Comparison of ENCODE assay signal across 24 mouse cellular contexts in the genomic region with DNA sequence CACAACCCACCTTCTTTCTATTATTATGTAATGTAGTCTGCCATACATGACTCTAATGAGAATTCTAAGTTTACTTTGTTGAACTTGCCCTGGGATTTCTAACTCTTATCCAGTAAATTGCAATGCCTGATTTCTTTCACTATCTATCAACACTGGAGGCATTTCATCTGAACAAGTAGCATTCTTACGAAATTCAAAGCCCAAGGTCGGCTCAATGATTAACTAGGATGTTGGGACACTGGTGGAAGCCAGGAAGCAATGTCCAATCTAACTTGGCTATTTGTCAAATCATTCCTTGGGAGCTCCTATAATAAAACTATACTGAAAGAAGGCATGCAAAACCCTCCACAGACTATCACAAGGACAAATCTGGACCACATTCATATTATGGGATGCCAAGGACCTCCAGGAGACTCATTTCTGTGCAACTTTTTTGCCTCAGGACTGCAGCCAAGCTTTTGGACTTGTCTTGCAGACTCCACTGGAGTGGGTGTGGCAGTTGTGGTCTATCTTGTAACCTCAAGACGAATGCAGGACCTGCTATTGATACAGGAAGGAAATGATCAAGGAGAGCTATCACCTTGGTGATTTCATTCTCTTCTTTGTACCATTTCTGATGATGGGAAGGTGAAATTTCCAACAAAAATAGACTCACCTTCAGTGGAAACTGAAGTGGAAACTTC. TPM values are rescaled to one million over a fixed set of nuclear protein-coding genes. Genes with fewer than 3 reads are reported as not detected.
A peak's percentile ranks its signal among the peaks of the same experiment; 100 is the strongest.
DNase-seq lines count a peak whose midpoint lies in the region; ATAC-seq and TF ChIP-seq lines count a peak whose summit lies in the region.
"Had no signal": no experiment of that assay in that cellular context is flagged by ENCODE, and none has a peak within 500 bp of the region (broad histone marks: within the 10 kb centered on the region; RNA-seq: fewer than 3 reads in every experiment).

No protein-coding gene starts in this region.

- no peak overlapping the region for H3K4me2 ChIP-seq in intestine, postnatal 0 days (replicated peaks; ENCODE audit: low read depth)
- H3K4me2 ChIP-seq in liver, embryonic 14.5 days (ENCODE audit: low read depth): no peak overlapping the region
- H3K4me2 ChIP-seq: midbrain, embryonic 15.5 days; stomach, embryonic 15.5 days had no signal

- H3K9me3 ChIP-seq in intestine, postnatal 0 days (ENCODE audit: control insufficient read depth): no peaks in the 10 kb centered on the region
- H3K9me3 ChIP-seq in liver, embryonic 14.5 days (ENCODE audit: control insufficient read depth, low read length): no peaks in the 10 kb centered on the region
- H3K9me3 ChIP-seq: G1E; midbrain, embryonic 15.5 days; stomach, embryonic 15.5 days had no signal

- no peaks in the 10 kb centered on the region for H3K36me3 ChIP-seq in intestine, postnatal 0 days (ENCODE audit: control insufficient read depth, insufficient read depth)
- no peaks in the 10 kb centered on the region for H3K36me3 ChIP-seq in liver, embryonic 14.5 days (replicated peaks; ENCODE audit: control insufficient read depth, insufficient read depth, low read depth)
- H3K36me3 ChIP-seq: G1E; midbrain, embryonic 15.5 days; stomach, embryonic 15.5 days had no signal

- whole genome bisulfite sequencing in intestine, postnatal 0 days: 27% methylated on average over 3 of the region's 3 CpGs
- 31% methylated on average over 3 of the region's 3 CpGs for WGBS in liver, embryonic 14.5 days (ENCODE audit: insufficient replicate concordance)

- H3K4me3 ChIP-seq in intestine, postnatal 0 days (ENCODE audit: low read depth, low read length): no peak overlapping the region
- H3K4me3 ChIP-seq in liver, embryonic 14.5 days (ENCODE audit: insufficient read depth in 1 of 2, low read depth in 2 of 2, low read length in 2 of 2): no peak overlapping the region
- H3K4me3 ChIP-seq: gastrocnemius, adult 2 months; midbrain, embryonic 15.5 days; stomach, embryonic 15.5 days had no signal

- no peak for TF ChIP-seq EP300 in liver, embryonic 14.5 days (IDR thresholded peaks at IDR 0.05; ENCODE audit: low read depth)

- H3K9ac ChIP-seq in intestine, postnatal 0 days (ENCODE audit: low read depth, low read length): no peak overlapping the region
- H3K9ac ChIP-seq in liver, embryonic 14.5 days (replicated peaks): no peak overlapping the region
- H3K9ac ChIP-seq: midbrain, embryonic 15.5 days; stomach, embryonic 15.5 days had no signal

- TF ChIP-seq CTCF in intestine, postnatal 0 days (IDR thresholded peaks at IDR 0.05; ENCODE audit: low read depth): no peak
- no peak for TF ChIP-seq CTCF in liver, embryonic 14.5 days (IDR thresholded peaks at IDR 0.05; ENCODE audit: low read depth)

- peak; percentile 83 for ATAC-seq in intestine, postnatal 0 days
- ATAC-seq in liver, embryonic 14.5 days (ENCODE audit: insufficient read depth): peak; percentile 8; the same call in 1 of the 2 replicates
- ATAC-seq: forebrain, embryonic 16.5 days; inflammation-experienced regulatory T-cells, adult 6 months; midbrain, embryonic 15.5 days had no signal

- intact Hi-C loops in heart, postnatal 14 days (cut with DNase I): loop anchor here (5.0 kb wide), 1 partner anchor 400 kb away; no protein-coding TSS in a partner anchor
- intact Hi-C loops in left cerebral cortex, postnatal 36 days (cut with DNase I): loop anchor here (10.0 kb wide), 2 partner anchors 398 to 438 kb away; partner anchors contain the start of gene Cdadc1

- DNase-seq in heart, adult 11 months: peak; percentile 33
- DNase-seq in heart, postnatal 14 days: no peak
- DNase-seq in adrenal gland, adult 8-10 months: peak; percentile 42
- DNase-seq in liver, embryonic 14.5 days (ENCODE audit: low read depth in 3 of 3, low spot score in 3 of 3): peak; percentile 9 to 33 (median 27)
- DNase-seq in embryo, embryonic 11 days: no peak
- no peak for DNase-seq in right cerebral cortex, postnatal 10 days (ENCODE audit: low spot score in 2 of 2)
- no peak for DNase-seq in left cerebral cortex, postnatal 36 days (ENCODE audit: low spot score in 2 of 2)
- DNase-seq: cerebellum, adult 18-20 months; gastrocnemius, adult 2 months; heart, postnatal 36 days; right cerebral cortex, postnatal 4 days; thymus, postnatal 25 days had no signal

- H3K27me3 ChIP-seq in intestine, postnatal 0 days (replicated peaks; ENCODE audit: control insufficient read depth, insufficient read depth, low read length): no peaks in the 10 kb centered on the region
- no peaks in the 10 kb centered on the region for H3K27me3 ChIP-seq in liver, embryonic 14.5 days (ENCODE audit: control insufficient read depth, insufficient read depth, low read length)
- H3K27me3 ChIP-seq: midbrain, embryonic 15.5 days; stomach, embryonic 15.5 days had no signal

- no peaks in the 10 kb centered on the region for H3K4me1 ChIP-seq in intestine, postnatal 0 days (replicated peaks; ENCODE audit: control insufficient read depth, insufficient read depth, low read length)
- H3K4me1 ChIP-seq in liver, embryonic 14.5 days (replicated peaks; ENCODE audit: control insufficient read depth in 2 of 2, insufficient read depth in 2 of 2, low read length in 1 of 2): peaks cover 0 to 3% of the 10 kb centered on the region in 2 experiments; a peak in 2 of 4 replicates
- H3K4me1 ChIP-seq: midbrain, embryonic 15.5 days; stomach, embryonic 15.5 days had no signal

- H3K27ac ChIP-seq in intestine, postnatal 0 days (ENCODE audit: low read depth, low read length): no peak overlapping the region
- no peak overlapping the region for H3K27ac ChIP-seq in liver, embryonic 14.5 days
- H3K27ac ChIP-seq: gastrocnemius, adult 2 months; midbrain, embryonic 15.5 days; stomach, embryonic 15.5 days had no signal

RNA-seq across cellular contexts. Expression of gene 1700129C05Rik, which starts 14.5 kb away (rescaled TPM):
- not detected for total RNA-seq in heart, postnatal 14 days (2021)
- total RNA-seq in adrenal gland, adult 8-10 months (2022): not detected
- not detected in 2 replicates for polyA plus RNA-seq in intestine, postnatal 0 days (2015; fragmentation: Nextera tagmentation; extraction: Ambion mirVana)
- polyA plus RNA-seq in liver, embryonic 14.5 days (2012; rRNA removed): not detected in 2 replicates
- not detected in 2 replicates for polyA plus RNA-seq in liver, embryonic 14.5 days (2014; fragmentation: Nextera tagmentation; extraction: Ambion mirVana)
- total RNA-seq in left cerebral cortex, postnatal 36 days (2021): not detected
- total RNA-seq: gastrocnemius, adult 2 months; heart, adult 8-10 months; heart, postnatal 36 days; left cerebral cortex, adult 18-20 months; megakaryocyte progenitor cell, adult 5-6 weeks had no signal
- polyA plus RNA-seq: brain, embryonic 14.5 days; cortical plate, adult 2 months; forebrain, embryonic 16.5 days; G1E; inflammation-experienced regulatory T-cells, adult 6 months; limb, embryonic 14.5 days; midbrain, embryonic 15.5 days; stomach, embryonic 15.5 days had no signal

RNA-seq across cellular contexts. Expression of gene Gm5142, which starts 21.4 kb away (rescaled TPM):
- total RNA-seq in heart, postnatal 14 days (2021): not detected
- total RNA-seq in adrenal gland, adult 8-10 months (2022): not detected
- not detected in 2 replicates for polyA plus RNA-seq in intestine, postnatal 0 days (2015; fragmentation: Nextera tagmentation; extraction: Ambion mirVana)
- not detected in 2 replicates for polyA plus RNA-seq in liver, embryonic 14.5 days (2012; rRNA removed)
- polyA plus RNA-seq in liver, embryonic 14.5 days (2014; fragmentation: Nextera tagmentation; extraction: Ambion mirVana): not detected in 2 replicates
- not detected for total RNA-seq in left cerebral cortex, postnatal 36 days (2021)
- total RNA-seq: gastrocnemius, adult 2 months; heart, adult 8-10 months; heart, postnatal 36 days; left cerebral cortex, adult 18-20 months; megakaryocyte progenitor cell, adult 5-6 weeks had no signal
- polyA plus RNA-seq: brain, embryonic 14.5 days; cortical plate, adult 2 months; forebrain, embryonic 16.5 days; G1E; inflammation-experienced regulatory T-cells, adult 6 months; limb, embryonic 14.5 days; midbrain, embryonic 15.5 days; stomach, embryonic 15.5 days had no signal

RNA-seq across cellular contexts. Expression of gene Rcbtb1, which starts 43.9 kb away (rescaled TPM):
- 10 to 100 TPM in 1 of 2 experiments, 1 to 10 TPM in 1; 9.5 to 11.2 TPM for total RNA-seq in heart, postnatal 14 days (2021)
- 10 to 100 TPM; 41.0 to 46.6 (median 44.5) TPM for total RNA-seq in adrenal gland, adult 8-10 months (2022)
- polyA plus RNA-seq in intestine, postnatal 0 days (2015; fragmentation: Nextera tagmentation; extraction: Ambion mirVana): 29.1 and 36.1 TPM in 2 replicates
- polyA plus RNA-seq in liver, embryonic 14.5 days (2012; rRNA removed): 8.4 and 11.2 TPM in 2 replicates
- polyA plus RNA-seq in liver, embryonic 14.5 days (2014; fragmentation: Nextera tagmentation; extraction: Ambion mirVana): 13.5 and 14.3 TPM in 2 replicates
- total RNA-seq in left cerebral cortex, postnatal 36 days (2021): 10 to 100 TPM; 29.2 to 29.3 TPM

Comparison
In these comparisons a context has a peak if more than half of its experiments do, and no peak if none do; other contexts are left out.
1. DNase-seq: peak in heart, adult 11 months (single experiment), adrenal gland, adult 8-10 months (single experiment) and liver, embryonic 14.5 days (3 of 3); none in heart, postnatal 14 days (0 of 2), embryo, embryonic 11 days (single experiment), right cerebral cortex, postnatal 10 days (0 of 2) and left cerebral cortex, postnatal 36 days (0 of 2).